Mouse (Mus musculus) cerebellum, adult 18-20 months (tissue): ENCODE measurements at regions not wholly inside any gene's neighbourhood (a gene's known extent, or its start where the extent isn't known, plus 50 kb on each side); places are given as distances from the start of the nearest gene placed in this dataset.

ENCODE experiments used
- DNase-seq, 2 experiments: peaks; one replicate each; pipeline ENCODE4 v3.0.0; 2021

DNA sequence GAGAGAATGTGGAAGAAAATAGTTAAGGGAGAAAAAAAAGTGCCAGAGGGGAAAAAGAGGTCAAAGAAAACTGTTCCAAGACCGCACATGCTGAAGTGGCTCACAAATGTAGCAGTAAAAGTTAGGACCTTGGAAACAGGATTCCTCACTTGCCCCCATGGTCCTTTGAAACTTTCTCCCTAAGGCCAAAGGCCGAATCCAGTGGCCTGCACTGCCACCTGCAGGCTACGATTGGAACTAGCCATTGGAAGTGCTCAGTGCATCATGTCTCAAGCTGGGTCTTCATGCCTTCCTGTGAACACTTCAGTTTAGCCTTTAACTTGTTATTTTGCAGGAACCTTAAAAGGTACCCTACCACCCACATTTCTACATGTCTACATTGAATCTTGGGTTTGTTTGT, 56.3 kb upstream of the Mctp2 start:
- peak; percentile 13 to 59 for DNase-seq

DNA sequence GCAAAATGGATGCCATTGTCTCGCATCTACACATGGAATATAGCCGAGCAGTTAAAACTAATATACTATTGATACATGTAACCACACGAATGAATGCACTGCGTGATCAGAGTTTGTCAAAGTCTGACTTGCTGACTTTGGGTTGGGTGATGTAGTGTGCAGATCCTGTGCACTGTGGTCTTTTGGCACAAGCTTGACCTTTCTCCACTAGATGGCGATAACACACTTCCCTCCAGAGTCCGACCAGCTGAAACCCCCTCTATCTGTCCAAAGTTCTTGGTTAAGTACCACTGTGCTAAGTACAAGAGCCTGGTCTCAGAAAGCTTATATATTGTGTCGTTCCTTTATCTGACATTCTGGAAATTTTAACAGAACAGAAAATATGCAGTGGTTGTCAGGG, 84.9 kb upstream of the Mctp2 start:
- peak in 1 of 2 experiments; percentile 5 for DNase-seq

DNA sequence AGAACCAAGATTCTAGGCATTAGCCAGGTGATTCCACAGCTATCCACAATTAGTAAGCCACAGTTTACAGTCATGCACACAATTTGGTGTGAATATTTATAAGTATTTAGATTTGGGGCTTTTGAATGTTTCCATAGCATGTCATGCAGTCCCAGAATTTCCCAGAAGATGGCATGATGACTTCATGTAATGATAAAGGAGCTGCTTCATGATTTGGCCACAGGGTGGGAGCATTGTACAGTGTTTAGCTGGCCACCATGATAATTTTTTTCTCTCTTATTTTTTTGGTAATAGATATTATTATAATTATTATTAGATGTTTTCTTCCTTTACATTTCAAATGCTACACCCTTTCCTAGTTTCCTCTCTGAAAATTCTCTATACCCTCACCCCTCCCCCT, 93.6 kb upstream of the Mctp2 start:
- peak; percentile 52 to 74 for DNase-seq

DNA sequence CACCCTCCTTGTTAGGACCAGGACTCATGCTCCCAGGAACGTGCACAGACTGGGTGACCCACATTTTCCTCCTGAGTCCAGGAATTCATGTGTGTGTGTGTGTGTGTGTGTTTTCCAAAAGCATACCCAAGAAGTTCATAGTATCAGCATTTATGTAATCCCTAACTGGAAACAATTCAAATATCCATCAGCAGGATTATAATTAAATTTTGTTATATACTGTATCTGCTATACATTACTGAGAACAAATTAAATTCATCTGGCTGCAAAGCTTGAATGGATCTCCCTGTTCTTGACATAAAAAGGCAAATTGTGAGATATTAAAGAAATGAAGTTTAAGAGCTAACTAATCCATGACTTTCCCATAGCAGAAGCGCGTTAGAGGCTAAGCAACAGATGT, 99.7 kb upstream of the Mctp2 start:
- DNase-seq: no peak

DNA sequence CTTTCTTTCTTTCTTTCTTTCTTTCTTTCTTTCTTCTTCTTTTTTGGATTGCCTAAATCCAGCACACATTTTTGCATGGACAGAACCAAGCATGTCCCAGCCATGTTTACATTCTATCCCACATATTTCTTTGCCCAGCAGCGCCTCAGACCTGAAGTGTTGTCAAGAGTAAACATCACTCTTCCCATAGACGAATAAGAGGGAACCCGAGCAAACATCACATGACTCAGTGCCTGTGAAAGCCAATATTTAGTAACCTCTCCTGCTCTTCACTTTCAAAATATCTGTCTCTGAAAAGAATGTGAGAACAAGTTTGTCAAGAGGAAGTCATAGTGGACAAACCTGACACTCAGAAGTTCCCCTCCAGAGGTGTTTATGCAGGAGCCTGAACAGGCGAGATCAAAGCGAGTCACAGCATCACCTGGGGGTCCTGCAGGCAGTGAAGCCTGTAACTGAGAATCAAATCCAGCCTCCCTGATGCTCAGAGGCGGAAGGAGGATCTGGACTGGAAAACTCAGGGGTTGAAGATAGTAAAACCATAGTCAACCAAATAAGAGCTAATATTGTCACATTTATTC, 102.1 kb upstream of the Mctp2 start:
- no peak for DNase-seq

DNA sequence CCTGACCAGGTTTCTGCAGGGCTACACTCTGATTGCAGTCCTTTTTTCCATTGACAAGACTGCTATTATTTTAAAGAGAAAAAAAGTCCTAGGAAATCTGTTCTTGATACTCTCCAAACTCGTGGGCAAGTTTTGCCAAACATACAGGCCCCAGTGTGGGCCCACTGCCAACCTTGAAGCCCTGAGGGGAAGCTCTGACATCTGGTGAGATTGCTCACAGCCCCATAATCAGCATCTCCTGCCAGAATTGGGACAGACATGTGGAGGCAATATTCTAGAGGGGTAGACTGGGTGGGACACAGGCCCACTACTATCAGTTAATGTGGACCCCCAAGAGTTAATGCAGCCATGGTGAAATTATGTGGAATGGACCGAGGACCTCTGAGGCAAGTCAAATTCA, 132.1 kb upstream of the Mctp2 start:
- DNase-seq: no peak

DNA sequence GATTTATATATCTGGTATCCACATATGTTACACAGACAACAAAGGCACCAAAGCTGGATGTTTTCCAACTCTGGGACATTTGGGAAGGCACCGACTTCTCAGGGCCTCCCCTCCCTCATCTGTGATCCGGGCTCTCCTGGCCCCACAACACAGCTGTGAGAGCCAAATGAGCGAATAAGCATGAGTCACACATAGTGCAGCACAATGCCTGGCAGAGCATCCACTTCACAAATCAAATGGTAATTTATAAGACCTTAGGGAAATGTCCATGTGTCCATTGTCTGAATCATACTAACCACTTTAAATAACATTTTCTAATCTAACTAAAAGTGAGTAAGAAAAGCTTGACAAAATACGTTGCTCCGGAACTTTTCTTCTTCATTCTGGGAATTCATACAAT, 135.6 kb upstream of the Mctp2 start:
- no peak for DNase-seq

DNA sequence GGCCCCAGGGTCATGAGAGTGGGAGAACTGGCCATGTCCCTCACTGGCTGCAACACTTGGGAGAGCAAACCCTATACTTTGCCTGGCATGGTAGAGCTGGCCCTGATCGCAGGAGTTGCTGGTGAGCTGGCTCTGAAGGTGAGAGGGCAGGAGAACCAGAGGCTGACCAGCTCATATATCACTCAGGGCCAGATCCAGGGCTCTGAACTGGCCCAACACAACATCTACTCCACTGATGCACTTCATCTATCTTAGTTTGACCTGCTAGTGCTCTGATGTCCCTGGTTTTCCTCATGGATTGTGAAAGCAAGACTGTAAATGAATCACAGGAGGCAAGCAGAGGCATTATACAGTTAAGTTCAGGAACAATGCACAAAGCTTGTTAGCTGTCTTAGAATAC, 137.6 kb upstream of the Mctp2 start:
- DNase-seq: no peak

DNA sequence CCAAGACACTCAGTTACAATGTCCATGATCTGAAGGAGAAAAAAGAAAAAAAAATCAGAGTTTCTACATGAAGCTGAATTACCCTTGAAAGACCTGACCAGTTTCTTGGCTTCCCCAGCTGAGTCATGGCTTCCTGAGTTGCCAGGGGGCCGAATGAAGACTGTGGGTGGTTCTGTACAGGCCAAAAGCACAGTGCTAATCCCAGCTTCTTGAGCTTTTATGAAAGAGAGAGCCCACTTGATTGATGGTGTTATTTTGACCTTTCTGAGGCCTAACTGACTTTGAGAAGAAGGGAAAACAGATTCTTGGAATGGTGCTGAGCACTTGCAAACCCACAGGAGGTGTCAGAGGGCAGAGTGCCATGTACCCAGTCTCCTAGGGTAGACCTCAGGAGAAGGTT, 138.4 kb upstream of the Mctp2 start:
- no peak for DNase-seq

DNA sequence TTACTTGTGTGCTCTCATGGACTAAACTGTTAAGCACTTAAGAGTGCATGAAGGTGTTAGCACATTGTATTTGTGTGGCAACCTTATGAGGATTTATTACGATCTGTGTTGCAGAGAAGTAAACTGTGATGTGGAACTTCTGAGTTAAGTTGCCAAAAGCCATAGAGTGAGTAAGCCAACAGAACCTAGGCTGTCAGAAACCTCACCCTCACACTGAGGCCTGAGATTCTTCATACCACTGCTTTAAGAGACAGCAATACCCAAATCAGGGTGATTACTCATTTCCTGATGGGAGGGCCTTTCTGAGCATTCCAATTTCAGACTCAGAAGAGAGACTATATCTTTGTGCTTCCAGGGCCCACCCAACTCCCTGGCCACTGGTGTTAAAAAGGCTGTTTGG, 140.5 kb upstream of the Mctp2 start:
- no peak for DNase-seq

DNA sequence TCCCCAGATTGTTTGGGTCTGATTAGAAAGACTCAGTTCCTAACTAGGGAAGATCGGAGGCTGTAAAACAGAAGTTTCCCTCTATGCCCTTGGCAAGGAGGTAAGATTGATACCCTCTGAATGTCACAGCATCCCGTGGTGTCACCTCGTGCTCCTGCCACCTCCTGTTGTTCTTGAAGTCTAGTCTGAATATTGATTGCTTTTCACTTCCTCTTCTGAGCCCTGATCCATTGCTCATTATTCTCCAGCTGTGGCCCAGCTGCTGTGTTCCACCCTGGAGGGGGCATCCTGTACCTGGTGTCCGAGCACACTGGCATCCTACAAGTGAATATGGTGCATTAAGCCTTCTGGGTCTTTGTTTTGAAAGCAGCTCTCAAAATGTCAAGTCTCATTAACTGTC, 156.6 kb upstream of the Mctp2 start:
- no peak for DNase-seq

DNA sequence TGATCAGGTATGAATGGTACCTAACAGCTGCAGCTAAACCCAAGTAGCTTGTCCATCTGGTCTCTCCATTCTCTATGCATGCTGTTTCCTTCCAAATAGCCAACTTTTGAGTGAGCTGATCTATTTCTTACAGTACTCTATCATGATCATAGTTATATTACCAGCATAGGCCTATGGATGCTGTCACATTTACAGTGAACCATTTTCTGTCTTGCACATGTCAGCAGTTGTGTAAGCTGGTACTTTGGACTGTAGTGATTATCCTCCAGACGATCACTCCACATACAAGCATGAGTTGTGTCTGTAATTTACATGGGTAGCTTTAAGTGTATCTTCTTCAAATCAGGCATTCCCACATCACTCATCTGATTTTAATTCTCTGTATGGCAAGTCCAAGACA, 158.2 kb upstream of the Mctp2 start:
- DNase-seq: no peak

DNA sequence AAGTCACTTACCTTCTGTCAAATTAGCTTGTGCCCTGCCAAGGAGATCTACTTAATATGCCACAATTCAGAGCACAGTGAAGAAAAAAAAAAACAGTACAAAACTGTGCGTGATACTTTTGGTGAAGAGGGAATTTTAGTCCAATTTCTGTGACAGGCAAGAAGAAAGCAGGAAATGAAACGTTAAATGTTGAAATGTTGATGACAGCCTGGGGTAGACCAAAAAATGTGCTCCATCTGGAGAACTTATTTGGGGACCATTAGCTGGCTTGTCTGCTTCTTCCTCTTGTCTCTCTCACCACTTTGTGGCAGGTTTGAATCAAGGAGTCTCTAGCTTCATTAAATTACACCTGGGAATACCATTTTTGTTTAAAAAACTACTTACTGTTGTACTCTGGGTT, 163.3 kb upstream of the Mctp2 start:
- no peak for DNase-seq

DNA sequence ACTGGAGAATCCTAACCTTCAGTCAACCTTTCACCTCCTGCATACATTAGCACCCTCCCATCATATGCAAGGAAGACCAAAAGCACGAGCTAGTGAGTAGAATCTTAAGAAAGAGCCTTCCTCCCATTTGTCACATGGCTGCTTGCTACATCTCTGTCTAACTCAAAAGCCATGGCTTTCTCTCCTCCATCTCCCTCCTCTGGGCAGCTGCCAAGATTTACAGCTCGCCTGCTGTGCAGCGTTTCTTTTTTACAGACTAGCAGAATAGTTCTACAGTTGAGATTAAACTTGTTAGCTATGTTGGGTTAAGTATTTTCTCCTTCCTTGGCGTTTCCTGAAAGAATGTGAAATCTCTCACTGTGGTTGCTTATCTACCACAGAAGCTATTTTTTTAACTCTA, 168.3 kb upstream of the Mctp2 start:
- no peak for DNase-seq

DNA sequence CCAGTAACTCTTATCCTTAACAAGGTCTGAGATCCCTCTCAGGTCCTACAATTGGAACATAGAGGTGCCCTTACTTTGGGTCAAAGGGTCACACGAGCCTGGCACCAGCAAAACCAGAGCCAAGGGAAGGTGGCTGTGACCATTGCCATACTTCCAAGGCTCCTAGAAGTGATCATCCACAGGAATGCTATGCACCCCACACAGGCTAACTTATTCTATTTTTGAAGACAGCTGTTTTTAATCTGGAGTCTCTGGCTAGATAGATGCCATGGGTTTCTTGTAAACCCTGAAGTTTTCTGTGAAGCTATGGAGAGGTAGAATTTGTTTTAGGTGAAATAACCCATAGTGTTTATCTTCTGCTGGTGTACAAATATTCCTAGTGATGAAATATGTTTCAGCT, 172.5 kb upstream of the Mctp2 start:
- no peak for DNase-seq

DNA sequence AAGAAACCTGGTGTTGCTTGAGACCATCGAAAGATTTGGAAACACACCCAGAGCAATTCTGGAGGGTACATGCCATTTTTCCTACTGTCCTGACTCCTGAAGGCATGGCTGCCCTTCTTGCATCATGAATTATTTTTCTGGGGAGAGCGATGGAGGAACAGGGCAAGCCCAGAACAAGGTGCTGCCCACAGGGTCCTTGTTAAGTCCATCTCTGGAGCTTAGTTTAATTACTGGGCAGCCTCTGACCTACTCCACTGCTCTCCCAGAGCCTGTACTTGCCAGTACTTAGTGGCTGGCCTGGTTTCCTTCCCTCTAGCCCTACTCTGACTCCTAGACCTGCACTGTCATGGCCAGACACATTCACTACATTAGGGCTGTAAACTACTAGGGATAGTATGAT, 174.9 kb upstream of the Mctp2 start:
- DNase-seq: no peak

DNA sequence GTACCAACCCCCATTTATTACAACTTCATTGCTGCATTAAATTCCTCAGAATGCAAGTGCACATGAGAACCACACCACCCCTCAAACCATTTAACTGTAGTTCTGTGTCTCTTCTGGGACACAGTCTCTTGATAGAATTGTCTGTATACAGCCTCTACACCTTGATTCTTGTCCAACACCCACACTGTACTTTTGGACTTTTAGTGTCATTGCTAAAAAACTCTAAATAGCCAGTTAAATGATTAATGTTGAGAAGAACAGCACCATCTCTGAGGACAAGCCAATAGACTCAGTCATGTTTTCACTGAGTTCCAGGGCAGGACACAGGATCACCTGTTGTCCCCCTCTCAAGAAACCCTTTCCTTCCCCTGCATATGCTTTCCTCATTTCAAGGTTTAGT, 183.8 kb upstream of the Mctp2 start:
- no peak for DNase-seq

DNA sequence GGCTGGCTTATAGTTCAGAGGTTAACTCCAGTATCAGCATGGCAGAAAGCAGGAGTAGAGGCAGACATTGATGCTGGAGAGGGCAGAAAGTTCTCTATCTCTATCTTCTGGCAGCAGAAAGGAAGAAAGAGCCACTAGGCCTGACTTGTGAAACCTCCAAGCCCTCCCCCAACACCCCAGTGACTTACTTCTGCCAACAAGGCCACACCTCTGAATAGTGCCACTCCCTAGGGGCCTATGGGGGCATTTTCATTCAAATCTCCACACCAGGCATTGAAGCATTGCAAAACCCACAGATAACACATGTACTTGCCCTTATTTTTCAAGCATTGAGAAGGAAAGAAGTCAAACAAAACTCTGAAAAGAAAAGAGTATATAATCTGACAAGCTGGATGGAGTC, 186.9 kb upstream of the Mctp2 start:
- DNase-seq: no peak

DNA sequence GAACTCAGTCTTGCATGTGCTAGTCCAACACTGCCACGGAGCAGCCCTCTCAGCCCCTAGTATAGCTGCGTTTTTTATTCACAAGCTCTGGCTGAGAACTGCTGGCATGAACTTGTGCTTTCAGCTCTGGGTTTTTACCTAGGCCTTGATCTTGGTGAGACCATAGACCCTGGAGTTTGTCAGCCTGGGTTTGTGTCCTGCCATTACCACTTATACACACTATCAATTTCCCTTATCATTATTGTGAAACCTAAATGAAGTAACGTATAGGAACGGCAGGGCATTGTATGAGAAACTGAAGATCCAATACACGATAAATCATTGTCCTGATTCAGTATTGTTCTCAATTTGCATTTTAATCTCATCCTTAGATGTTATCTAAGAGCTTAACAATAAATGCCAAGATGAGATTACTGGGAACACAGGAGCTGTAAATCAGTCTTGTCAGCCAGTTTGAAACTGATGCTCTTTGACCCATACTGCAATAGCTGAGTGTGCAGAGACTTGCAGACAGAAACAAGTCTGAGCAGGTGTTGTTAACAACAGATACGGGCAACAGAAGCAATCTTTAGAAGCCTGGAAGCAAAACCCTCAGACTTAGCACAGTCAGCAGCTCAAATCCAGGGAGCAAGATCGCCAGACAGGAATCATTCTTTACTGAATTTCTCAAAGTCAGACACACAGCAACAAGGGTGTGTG, 190.7 kb upstream of the Mctp2 start:
- DNase-seq: no peak

DNA sequence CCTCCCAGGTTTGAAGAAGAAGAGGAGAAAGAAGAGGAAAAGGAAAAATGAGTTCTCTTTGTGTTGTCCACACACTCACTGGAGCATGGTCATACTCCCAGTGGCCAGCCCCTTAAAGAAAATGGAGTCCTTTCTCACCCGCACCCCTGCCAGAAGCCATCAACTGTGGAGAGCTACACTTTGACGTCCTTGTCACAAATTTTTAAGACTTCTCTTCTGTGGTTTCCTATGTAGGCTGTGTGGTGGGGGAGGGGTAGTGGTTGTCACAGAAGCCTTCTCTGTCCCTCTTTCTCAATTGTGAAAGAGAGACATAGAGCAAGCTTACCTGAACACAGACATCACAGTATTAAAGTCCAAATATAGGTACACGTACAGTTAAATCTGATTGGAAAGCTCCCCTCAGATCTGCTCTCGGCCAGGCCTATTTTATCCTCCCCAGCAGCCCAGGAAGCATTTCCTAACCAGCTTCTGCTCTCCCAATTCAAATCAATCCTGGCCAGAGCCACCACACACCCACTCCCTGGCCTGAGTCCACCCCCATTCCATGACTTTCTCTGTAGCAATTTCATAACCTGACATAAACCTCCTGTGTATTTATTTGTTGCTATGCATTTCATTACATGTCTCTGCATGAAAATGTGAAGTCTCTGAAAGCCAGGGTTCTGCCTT, 192.3 kb upstream of the Mctp2 start:
- no peak for DNase-seq

DNA sequence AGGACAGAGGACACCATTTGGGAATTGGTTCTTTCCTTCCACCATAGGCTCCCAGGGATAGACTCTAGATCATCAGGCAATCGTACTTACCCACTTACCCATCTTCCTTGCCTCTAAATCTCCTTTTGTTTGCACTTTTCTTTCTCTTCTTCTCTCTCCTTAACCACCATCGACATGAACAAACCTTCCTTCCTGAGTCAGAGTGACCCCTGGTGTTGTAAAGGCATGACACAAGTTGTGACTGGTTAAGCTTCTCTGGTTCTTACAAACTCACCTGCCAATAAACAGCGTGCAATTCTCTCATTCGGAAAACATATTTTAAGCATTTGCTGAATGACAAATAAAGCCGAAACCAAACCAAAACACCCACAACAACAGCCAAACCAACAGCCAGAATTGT, 193.4 kb upstream of the Mctp2 start:
- DNase-seq: no peak

DNA sequence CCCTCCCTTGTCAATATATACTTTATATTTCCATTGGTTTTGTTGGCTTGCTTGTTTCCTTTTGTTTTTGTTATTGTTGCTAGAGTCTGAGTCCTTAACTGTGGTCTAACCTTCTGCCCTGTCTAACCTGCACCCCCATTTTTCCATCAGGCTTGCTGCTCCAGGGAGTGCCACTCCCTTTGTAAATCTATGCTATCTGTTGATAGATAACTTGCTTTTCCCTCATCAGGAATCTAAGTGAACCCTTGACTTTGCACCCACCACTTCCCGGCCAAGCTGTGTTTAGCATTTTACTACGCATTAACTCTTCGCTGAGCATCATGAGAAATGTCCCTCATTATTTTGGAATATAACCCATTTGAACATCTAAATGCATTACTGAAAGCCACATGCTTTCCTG, 193.8 kb upstream of the Mctp2 start:
- DNase-seq: no peak

DNA sequence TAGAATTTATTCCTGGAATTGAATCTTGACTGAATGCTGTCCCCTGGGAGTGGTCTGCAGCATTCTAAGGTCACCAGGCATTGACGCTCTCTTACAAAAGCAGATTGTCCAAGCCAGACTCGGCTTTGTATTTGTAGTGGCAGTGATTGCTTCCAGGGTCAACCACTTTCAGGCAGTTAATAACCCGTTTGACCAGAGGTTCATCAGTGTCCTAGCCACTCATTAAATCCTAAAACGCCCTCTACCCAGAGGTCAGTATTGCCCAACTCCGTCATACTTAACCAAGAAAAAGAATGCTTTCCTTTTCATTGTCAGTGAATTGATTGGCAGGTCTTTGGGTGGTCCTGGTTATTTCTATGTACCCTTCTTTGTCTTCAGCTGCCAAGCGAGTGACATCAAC, 194.6 kb upstream of the Mctp2 start:
- DNase-seq: no peak

DNA sequence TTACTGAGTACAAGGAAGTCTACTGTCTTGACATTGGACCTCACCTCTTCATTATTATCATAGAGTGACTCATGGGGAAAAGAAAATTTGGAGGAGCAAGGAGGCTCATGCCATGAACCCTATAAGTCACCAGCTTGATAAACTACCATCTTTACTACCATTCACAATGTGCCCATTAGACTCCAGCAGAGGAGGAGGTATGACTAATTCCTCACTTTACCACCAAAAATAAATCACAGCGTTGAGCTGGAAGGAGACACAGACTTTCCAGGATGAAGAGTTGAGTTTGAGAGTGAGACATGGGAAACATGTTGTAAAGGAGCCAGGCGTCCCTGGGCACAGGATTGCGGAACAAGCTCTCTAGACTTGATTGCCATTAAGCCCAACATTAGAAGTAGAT, 195.0 kb upstream of the Mctp2 start:
- no peak for DNase-seq

DNA sequence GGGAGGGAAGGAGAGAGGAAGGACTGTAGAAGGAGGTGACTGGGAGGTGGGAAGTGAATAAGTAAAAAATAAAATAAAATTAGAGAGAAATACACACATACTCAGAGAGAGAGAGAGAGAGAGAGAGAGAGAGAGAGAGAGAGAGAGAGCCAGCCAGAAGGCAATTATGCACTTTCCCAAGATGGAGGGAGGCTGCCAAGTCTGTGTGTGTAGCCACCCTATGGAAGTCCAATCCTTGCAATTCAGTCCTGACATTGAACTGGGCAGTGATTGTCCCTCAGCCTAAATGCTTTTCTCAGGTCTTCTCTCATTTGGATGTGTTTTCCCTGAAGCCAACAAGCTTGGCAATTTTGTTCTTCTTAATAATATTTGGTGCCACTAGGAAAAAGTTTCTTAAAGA, 197.3 kb upstream of the Mctp2 start:
- DNase-seq: no peak
